Mouse (Mus musculus) B cell, adult 2 months (primary cell): ENCODE measurements around the gene Tmtc1.

Source experiments
- DNase-seq, 2 experiments: peaks; one replicate each; pipeline ENCODE4 v3.0.0; 2022

The Tmtc1 gene

DNA sequence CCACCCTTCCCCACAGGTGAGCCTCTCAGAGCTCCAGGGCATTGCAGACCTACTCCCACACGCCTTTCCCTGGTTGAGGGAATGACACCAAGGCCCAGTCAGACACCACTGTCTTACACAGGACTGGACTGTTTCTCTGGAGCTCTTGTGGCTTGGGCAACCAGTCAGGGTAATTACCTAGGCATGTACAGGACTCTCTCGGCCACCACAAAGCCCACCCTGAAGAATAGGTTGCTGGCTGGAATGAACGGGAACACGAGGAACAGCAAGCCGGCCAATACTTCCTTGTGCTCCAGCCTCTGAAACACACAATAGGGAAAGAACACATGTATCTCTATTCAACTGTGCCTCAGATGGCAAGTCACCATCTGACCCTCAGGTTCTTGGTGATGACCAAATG, 138.4 kb downstream of the Tmtc1 start:
- no peak for DNase-seq

DNA sequence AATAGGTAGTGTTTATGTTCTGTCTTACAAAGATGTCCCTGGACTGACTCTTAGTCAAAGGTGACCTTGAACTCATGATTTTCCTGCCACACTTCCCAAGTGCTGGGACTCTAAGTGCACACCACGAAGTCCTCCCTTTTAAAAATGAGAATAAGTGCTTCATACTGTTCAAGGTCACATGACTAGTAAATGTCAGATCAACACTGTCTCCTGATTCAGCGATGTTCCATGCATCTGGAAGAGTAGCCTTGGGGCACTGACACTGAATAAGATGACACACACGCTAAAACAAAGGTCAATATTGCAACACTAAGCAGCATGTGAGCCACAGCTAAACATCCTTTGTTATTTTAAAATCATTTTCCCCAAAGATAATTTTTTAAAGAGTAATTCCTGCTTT, 139.0 kb downstream of the Tmtc1 start:
- no peak for DNase-seq

DNA sequence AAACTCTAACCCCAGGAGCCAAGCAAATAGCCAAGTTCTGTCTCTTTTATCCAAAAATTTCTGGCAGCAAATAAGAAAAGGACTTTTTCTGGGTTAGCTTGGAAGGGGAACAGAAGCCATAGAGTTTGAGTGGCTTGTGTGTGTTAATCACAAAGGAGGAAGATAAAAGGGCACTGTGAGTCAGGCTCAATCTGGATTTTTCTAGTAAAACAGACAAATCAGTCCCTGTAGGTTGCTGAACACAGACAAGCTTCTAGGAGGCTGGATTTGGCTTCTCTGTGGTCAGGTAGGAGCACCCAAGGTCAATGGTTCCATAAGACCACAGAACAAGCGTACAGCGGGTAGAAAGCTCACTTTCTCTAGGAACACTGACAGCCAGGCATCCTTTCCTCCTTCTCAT, 141.9 kb downstream of the Tmtc1 start:
- DNase-seq, result no peak

DNA sequence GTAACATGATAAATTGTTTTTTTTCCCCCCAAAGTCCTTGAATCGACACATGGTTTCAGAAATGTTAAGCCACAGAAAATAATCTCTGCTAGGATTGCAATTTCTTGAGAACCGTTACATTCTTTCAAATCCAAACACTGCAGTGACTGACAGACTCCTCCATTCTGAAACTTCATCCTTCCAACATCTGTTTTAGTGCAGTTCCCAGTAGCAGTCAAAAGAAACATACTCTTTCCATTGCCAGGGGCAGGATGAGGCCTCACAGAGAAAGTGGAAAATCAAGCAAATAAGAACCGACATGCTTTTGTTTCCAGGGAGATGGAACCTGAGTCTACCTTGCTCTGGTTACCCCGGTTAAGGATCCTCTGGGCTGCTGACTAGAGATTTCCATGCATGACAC, 147.1 kb downstream of the Tmtc1 start:
- no peak for DNase-seq

DNA sequence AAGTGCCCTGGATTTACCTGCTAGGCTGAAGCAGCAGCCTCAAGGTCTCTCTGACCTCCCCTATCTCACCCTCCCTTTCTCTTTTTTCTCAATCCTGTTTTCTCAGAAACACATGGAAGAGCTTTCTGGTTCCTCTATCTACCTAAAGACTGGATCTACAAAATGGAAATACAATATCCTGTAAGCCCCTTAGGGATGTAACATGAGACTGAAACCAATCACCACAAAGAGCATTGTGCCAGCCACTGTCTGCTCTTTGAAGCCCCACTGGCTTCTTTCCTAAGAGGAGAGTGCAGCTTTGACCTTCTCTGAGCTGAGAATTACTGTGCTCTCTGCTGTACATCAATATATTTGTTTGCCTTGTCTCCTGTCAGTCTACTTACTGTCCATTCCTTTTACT, 147.8 kb downstream of the Tmtc1 start:
- DNase-seq, result no peak

DNA sequence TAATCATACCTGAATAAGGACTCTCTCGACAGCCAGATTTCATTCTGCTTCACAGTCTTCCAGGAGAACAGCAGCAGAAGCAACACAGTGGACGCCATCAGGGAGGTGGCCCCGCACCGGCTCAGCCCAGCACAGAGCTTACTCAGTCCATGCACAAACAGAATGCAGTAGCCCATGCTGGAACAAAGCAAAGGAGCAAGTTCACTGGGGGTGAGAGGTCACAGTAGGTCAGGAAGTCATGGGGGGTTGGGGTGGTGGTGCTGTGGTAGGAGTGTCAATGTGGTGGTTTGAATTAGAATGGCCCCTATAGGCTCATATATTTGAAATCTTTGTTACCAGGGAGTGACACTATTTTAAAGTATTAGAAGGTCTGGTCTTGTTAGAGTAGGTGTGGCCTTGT, 149.7 kb downstream of the Tmtc1 start:
- DNase-seq, result no peak

DNA sequence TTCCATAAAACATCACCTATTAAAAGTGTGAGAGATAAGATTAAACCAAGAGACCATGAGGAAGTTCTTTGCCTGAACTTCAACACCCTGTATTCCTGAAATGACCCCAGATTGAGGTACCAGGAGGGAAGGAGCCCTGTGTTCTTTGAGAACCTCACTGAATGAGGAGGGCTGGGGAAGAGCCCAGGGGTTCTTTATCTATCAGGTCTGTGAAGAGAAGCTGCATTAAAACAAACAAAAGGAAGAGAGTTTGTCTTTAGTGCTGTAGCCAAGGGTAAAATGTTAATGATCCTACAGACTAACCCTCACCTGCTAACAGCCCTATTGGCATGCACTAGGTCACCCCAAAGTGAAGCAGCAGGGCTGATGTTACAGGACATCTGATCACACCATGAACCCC, 153.3 kb downstream of the Tmtc1 start:
- no peak for DNase-seq

DNA sequence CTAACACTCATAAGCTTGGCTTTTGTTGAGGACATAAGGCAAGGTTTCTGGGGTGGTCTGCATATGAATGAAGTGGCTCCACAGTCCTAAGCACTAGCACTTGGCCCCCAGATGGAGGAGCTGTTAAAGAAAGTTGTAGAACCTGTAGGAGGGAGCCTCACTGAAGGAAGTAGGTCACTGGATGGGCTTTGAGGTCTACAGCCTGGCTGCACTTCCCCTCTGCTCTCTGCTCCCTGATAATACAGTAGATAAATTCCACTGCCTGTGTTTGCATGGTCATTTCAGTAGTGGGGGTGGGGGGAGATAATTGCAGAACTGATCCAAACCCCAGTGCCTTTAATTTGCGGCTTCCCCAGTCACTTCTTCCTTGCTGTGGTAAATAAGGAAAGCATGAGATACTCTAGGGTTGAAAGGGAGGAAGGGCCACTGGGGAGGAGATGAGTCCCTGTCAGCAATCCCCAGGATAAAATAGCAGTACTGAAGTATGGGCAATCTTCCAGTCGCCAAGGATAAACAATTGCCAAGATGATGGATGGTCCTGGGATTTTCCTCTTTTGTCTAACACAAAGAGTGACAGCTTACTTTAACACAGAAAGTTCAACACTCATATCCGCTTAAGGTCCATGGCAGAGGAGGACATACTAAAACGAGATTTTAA, 160.8 kb downstream of the Tmtc1 start:
- DNase-seq, result no peak

DNA sequence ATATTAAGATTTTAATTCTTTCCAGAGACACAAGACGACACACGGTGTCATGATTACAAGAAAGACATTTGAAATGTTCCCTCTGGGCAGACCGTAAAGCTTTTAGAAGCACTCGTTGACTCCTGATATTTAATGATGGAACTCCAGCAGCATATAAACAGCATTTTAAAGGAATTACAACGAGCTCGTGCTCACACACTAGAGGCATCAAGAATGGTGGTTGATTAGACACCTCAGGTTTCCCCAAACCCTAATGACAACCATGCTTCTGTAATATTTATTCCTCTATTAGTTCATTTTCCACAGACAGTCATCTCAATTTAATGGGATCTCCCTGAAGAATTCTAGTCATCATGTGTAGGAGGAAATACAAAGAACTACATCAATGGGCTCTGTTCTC, 164.9 kb downstream of the Tmtc1 start:
- no peak for DNase-seq

DNA sequence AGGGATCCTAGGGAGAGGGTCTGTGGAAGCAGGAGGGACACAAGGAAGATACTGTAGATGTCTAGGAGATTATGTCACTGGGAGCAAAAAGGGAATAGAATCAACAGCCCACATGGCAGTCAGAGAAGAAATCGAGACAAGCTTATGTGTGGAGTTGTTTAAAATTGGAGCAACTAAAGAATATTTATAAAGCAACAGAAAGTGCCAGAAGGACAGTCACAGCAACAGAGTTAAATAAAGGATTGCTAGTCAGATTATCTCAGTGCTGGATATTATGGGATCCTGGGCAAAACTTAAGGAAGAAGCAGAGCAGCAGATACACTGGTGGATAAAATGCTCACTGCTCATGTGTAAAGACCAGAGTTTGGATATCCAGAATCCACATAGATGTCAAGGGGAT, 167.8 kb downstream of the Tmtc1 start:
- no peak for DNase-seq

DNA sequence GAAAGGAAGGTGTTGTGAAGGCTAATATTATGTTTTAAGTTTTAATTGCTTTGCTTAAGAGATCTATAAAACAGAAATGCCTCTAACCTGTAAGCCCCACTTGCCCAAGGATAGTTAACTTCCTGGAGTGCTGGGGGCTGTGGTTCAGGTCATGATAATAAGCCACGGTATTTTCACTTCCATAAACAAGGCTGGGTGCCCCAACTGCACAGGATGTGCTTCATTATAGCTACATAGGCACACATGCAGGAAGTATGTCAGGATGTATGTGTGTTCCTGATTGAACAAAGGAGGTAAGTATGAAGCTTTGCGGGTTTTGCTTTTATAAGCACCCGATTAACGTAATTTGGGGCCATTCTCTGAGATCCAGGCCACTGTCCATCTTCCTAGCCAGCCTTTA, 169.1 kb downstream of the Tmtc1 start:
- peak in 1 of 2 experiments; percentile 5 for DNase-seq

DNA sequence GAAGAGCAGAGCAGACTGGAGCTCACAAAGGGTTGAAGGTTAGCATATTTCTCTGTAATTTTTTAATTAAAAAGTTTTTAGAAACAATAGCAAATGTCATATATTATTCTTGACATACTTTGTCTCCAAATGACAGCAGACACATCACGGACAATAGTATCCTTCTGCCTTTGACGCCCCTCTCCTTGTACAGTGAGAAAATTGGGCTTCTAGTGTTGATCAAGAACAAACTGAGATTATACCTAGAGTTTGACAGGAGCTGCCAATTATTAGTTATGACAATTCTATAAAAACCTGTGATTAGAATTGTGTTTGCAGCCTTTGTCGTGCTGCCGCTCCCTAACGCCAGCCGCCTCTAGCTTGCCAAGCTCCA, 183.5 kb downstream of the Tmtc1 start:
- DNase-seq, result no peak

DNA sequence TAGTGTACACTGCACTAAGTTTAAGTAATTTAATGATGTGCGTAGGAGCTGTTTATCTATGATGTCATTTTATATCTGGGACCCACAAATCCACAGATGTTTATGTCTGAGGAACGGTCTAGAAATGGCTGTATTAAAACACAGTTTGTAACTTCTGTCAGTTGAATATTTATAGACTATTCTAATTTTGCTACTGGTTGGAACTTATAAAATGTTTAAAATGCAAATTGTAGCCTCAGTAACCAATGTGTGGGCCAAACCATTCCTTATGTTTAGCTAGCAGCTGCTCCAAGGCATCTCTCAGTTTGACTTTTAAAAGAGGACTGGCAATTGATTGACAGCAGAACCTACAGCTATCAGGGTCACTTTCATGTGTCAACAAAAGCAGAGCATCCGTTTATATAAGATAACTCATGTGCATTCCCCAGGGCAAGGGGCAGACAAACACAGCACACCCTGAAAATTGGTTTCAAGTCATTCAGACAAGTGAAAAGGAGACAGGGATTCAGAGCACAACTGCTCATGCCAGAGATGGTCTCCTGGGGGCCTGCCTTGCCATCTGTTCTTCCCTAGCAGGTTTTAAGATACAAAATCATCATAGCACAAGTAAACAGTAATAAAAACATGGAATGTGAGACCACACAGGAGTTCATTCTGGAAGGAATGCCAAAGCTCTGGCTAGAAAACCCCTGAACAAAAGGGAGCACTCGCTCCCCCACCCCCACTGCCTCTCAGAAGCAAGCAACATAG, 184.0 kb downstream of the Tmtc1 start:
- DNase-seq, result no peak

DNA sequence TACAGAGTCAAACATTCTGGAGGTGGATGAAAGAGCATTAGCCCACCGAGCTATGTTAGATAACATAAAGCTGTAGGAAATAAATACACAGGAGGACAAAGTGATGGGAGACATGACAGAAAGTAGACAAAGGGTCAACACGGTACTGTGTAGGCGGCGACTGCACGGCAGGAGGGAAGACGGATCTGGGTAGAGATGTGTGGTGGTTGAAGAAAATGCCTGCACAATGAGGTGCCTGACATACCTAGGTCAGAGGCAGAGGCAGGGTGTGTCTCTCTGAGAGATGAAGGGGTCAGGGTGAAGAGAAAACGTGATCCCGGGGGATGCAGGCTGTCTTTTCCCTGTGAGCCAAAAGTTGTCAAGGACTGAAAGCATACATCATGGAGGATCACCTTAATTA, 185.1 kb downstream of the Tmtc1 start:
- no peak for DNase-seq

DNA sequence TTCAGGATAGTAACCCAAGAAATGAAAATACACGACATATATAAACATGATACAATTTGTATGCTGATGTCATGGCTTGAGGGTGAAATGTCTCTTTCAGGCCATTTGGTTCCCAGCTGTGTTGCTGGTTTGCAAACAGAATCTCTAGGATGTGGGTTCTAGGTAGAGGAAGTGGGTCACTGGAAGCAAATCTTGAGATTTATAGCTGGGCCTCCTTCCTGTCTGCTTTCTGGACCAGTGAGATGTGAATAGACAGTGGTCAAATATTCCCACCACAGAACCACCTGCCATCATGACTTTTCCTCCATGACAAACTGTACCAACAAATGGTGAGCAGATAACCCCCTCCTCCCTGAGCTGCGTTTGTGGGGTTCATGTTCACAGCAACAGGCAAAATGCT, 186.4 kb downstream of the Tmtc1 start:
- DNase-seq, result no peak

DNA sequence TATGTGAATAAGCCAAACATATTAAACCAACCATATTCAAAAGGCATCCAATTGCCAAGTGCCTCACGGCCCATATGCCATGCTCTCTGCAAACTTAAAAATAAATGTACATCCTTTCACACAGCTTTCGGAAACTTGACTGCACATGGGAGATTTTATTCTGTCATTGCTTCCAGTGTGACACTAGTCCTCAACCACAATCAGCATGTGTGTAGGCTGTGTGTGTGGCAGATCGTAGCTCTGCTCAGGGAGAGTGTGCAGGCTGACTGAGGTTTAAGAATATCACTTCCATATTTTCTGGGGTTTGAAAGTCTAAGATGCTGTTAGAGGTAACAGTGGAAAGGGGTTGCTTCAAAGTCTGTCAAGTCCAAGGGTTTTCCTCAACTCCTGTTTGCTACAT, 188.1 kb downstream of the Tmtc1 start:
- no peak for DNase-seq

DNA sequence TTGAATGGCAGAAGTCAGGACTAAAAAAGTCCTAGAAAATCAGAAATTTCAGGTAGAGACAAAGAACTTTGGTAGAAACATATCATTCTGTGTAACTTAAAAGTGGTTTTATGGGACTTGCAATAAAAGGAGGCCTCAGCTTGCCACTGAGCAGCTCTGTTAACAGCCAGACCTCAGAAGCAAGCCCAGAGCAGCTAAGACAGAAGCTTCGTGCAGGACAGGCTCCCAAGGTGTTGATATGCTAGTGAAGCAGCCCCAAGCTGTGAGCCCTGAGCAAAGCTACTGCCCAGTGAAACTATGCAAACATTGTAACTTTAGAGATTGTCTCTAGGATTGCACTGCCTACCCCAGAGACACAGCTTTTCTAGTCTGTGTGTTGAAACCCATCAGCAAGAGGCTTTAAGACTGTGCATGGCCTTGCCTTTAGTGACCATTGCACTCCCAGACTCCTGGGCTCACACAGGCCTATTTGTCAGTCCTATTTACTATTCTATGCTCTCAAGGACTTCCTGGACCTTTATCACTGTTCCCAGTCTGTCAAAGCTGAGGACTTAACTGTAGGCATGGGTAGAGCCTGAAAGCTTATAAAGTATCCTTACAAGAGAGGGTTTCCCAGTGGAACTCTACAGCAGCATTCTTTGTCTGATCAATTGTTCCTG, 188.7 kb downstream of the Tmtc1 start:
- DNase-seq, result no peak

DNA sequence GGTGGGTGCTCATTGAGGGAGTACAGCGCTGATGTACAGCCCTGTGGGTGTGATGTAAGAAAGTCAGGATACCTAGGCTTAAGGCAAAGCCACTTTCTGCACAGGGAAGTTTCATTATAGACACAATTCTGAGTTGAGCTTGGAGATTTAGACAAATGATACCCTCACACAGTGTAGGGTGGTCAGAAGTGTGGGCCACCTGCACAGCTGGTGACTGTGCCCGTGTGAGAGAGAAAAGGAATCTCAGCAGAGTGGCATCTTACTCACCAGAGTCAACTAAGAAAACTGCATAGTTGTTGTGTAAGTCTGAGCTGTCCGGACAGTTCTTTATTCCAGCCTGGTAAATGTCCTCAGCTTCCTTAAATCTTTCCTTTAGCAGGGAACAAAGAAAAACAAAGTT, 195.0 kb downstream of the Tmtc1 start:
- DNase-seq, result no peak

DNA sequence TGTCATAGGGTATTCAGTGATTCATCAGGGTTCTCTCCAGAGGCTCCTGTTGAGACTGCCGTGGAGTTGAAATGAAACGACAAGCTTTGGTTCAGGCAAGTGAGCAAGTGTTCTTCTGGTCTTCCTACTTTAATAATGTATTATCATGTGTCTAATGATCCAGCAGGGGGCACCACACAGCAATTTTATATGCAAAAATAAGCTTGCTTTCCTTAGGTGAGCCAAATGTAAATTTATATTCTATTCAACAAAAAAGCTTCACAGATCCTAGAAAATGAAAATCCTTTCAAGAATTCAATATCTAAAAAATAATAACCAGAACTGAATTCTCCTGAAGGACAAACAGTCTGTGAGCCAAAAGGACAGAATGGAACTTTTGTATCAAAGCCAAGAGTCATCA, 195.6 kb downstream of the Tmtc1 start:
- peak; percentile 58 to 63 for DNase-seq

DNA sequence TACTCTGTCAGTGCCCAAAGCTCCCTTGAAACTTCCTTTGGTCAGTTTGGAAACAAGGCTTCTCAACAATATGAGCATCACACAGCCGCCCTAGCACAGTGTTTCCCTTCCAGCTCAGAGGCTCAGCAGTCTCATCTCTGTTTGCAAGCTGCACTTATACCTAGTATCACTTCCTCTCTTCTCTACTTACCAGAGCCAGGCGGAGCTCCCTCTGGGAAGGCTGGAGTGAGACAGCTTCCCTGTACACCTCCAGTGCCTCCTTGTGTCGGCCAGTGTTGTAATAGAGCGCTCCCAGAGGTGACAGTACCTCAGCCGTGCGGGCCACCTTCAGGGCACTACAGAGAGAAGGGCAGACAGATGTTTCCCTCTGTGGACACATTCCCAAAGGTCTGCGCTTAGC, 197.6 kb downstream of the Tmtc1 start:
- DNase-seq, result no peak

DNA sequence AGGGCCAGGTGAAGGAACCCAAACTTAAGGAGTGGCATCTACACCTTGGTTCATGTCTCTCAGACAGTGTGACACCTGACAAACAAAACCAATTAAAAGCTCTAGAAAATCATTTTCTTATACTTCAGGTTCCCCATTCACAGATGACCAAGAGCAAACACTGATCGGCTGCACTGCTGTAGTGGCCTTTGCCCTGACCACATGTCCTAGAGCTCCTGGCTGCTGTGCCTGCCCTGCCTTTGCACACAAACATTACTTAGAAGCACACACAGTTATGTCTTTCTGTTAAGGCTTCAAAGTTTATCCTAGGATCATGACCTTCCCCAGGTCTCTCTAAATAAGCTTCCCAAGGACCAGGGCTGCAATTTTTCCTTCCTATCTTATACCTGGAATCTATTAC, 199.4 kb downstream of the Tmtc1 start:
- no peak for DNase-seq

DNA sequence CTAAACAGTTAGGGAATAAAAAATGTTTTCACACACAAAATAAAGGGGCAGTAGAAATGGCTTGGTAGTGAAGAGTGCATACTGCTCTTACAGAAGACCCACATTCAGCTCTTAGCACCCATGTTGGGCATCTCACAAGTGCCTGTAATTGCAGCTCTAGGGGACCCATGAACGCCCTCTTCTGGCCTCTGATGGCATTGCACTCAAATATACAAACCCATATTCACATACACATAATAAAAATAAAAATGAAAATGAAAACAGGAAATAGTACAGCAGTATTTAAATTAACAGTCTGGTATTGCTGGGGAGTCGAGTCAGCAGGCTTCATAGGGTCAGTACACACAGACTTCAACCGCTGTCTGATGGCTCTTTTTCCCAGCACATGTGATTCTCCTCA, 201.9 kb downstream of the Tmtc1 start:
- DNase-seq, result peak; percentile 29 to 32

DNA sequence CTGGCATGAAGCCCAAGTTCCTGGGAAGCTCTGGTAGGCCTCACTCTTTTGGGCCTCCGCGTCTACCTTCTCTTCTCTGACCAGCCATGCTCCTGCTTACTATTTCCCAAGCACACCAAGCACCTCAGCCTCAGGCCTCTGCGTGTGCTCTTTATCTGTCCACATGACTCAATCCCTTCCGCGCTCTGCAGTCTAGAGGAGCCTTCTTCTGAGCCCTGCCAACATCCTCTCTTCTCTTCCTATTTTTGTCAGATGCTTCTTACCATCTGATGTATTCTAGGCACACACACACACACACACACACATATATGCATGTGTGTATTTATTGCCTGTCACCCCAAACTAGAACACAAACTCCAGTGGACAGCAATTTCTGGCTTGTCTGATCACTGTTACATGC, 202.5 kb downstream of the Tmtc1 start:
- no peak for DNase-seq

DNA sequence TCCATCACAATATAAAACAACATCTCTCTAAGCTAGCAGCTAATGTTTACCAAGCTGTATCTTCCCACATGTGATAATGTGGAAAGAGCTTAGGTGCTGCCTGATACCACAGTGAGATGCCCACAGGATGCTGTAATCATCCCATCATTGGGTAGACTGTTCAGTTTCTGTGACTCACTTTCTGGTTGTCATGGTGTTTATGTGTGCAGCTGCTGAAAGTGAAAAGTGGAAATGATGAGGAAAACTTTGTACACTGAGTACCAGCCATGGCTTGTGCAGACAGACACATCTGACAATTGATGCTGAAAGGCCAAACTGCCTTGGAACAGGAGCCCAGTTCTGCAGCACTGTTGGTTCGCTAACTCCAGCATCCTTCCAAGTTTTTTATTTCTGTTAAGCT, 204.9 kb downstream of the Tmtc1 start:
- no peak for DNase-seq

DNA sequence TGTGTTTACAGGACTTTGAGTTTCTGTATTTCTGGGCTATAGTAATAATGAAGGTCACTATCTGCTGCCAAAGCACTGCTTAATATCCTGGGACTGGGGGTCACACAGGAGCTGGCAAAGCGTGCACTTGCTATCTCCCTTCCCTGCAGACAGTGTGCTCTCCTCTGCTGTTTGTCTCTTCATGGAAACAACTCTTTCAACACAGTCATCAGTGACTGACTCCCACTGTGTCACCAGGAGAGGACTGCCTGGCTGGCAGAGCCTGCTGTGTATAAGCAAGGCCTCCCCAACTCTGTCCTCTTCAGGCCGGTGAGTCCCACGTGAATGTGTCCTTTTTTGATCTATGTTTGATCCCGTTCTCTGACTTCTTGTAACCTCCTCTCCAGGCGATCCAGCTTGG, 206.7 kb downstream of the Tmtc1 start:
- no peak for DNase-seq
